Comparison of ENCODE assay signal across 16 mouse cellular contexts in the genomic region with DNA sequence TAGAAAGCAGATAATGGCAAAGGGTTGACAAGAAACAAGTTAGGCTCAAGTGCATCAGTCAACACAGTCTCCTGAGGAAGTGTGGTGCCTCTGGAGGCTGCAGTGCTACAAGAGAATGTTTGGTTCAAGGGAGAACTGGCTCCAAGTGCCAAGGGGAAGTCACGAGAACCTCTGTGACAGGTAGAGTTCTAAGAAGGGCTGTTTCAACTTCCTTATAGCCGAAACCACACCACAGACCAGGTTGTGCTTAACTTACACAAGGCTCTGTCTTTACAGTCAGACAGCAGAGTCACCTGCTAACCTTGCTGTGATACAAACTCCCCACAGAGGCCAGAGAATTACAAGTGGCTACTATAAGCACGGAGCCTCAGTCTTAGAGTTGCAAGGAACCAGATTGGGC. TPM values are rescaled to one million over a fixed set of nuclear protein-coding genes. Genes with fewer than 3 reads are reported as not detected.
DNase-seq lines count a peak whose midpoint lies in the region; ATAC-seq lines count a peak whose summit lies in the region.
"Had no signal": no experiment of that assay in that cellular context is flagged by ENCODE, and none has a peak within 500 bp of the region (broad histone marks: within the 10 kb centered on the region; RNA-seq: fewer than 3 reads in every experiment).

No protein-coding gene starts in this region.

- no peaks in the 10 kb centered on the region for H3K9me3 ChIP-seq in megakaryocyte, embryonic 14.5 days
- H3K9me3 ChIP-seq: embryonic facial prominence, embryonic 13.5 days; heart, embryonic 15.5 days; limb, embryonic 10.5 days; liver, embryonic 15.5 days; midbrain, embryonic 15.5 days; neural tube, embryonic 13.5 days had no signal

- peaks cover 79% of the 10 kb centered on the region for H3K4me1 ChIP-seq in megakaryocyte, embryonic 14.5 days
- H3K4me1 ChIP-seq: limb, embryonic 10.5 days; liver, embryonic 15.5 days had no signal

- peaks cover 38% of the 10 kb centered on the region for H3K36me3 ChIP-seq in megakaryocyte, embryonic 14.5 days (replicated peaks; ENCODE audit: low read length)
- H3K36me3 ChIP-seq: heart, embryonic 15.5 days; liver, embryonic 15.5 days; midbrain, embryonic 15.5 days had no signal

- peak; percentile 34 for ATAC-seq in activated CD4-positive, CD25-positive, alpha-beta regulatory T cell, adult 4 months
- ATAC-seq: midbrain, embryonic 15.5 days had no signal

- no peaks in the 10 kb centered on the region for H3K27me3 ChIP-seq in megakaryocyte, embryonic 14.5 days (replicated peaks)
- H3K27me3 ChIP-seq: embryonic facial prominence, embryonic 13.5 days; heart, embryonic 15.5 days; liver, embryonic 15.5 days; midbrain, embryonic 15.5 days; neural tube, embryonic 13.5 days had no signal

- H3K4me3 ChIP-seq in megakaryocyte, embryonic 14.5 days (replicated peaks), result peak overlapping the region; percentile 24
- H3K4me3 ChIP-seq: embryonic facial prominence, embryonic 13.5 days; heart, embryonic 15.5 days; limb, embryonic 10.5 days; liver, embryonic 15.5 days; midbrain, embryonic 15.5 days; neural tube, embryonic 13.5 days had no signal

- peak; percentile 26 to 30 for DNase-seq in spleen, postnatal 36 days (ENCODE audit: low spot score in 2 of 2)
- DNase-seq in spleen, postnatal 14 days (ENCODE audit: low spot score in 2 of 2), result no peak
- peak; percentile 25 for DNase-seq in thymus, postnatal 4 days
- DNase-seq in kidney, postnatal 10 days, result no peak
- DNase-seq in right cerebral cortex, postnatal 36 days (ENCODE audit: low spot score in 2 of 2), result no peak
- no peak for DNase-seq in cerebellum, postnatal 36 days
- DNase-seq: cerebellum, adult 9-10 months; kidney, adult 9 months had no signal

RNA-seq across cellular contexts. Expression of a gene that starts 30.1 kb away (rescaled TPM):
- polyA plus RNA-seq in activated CD4-positive, CD25-positive, alpha-beta regulatory T cell, adult 4 months (2017; shearing (Covaris generic)), result 10 to 100 TPM; 31.1 to 63.4 TPM
- polyA plus RNA-seq in megakaryocyte, embryonic 14.5 days (2012; ENCODE audit: insufficient read depth, low replicate concordance), result 9.1 and 51.6 TPM in 2 replicates

RNA-seq across cellular contexts. Expression of a gene that starts 30.4 kb away (rescaled TPM):
- 1,000 to 10,000 TPM; 1,091 to 1,098 TPM for polyA plus RNA-seq in activated CD4-positive, CD25-positive, alpha-beta regulatory T cell, adult 4 months (2017; shearing (Covaris generic))
- polyA plus RNA-seq in megakaryocyte, embryonic 14.5 days (2012; ENCODE audit: insufficient read depth, low replicate concordance), result 78.0 and 176 TPM in 2 replicates

RNA-seq across cellular contexts. Expression of a gene that starts 30.7 kb away (rescaled TPM):
- 10 to 100 TPM; 27.5 to 30.6 TPM for polyA plus RNA-seq in activated CD4-positive, CD25-positive, alpha-beta regulatory T cell, adult 4 months (2017; shearing (Covaris generic))
- 0.51 TPM in 1 of 2 replicates, not detected in the other for polyA plus RNA-seq in megakaryocyte, embryonic 14.5 days (2012; ENCODE audit: insufficient read depth, low replicate concordance)

Comparison
In these comparisons a context has a peak if more than half of its experiments do, and no peak if none do; other contexts are left out.
1. DNase-seq: peak in spleen, postnatal 36 days (2 of 2) and thymus, postnatal 4 days (single experiment); none in spleen, postnatal 14 days (0 of 2), kidney, postnatal 10 days (single experiment), right cerebral cortex, postnatal 36 days (0 of 2) and cerebellum, postnatal 36 days (0 of 2).
2. RNA of a gene that starts 30.7 kb away (polyA plus RNA-seq): 27.5 to 30.6 TPM in activated CD4-positive, CD25-positive, alpha-beta regulatory T cell, adult 4 months; 0.51 TPM in megakaryocyte, embryonic 14.5 days; every median in the first group is over 10 times any median in the second.